Mouse (Mus musculus): ENCODE measurements around the gene Rbm4b. TPM values are rescaled to one million over a fixed set of nuclear protein-coding genes. Genes with fewer than 3 reads are reported as not detected.
"Not testable (repeated sequence)": the region's sequence is repeated elsewhere in the genome, so short reads cannot be mapped to it uniquely, and the experiment has no call there.

Gene Rbm4b
- total RNA-seq, 2 experiments from 2014 or later = 16.8 to 17.9 TPM

- Histone ChIP-seq H3K27ac (no peak overlapping the region), H3K4me3 (no peak overlapping the region)
- no peak for TF ChIP-seq CTCF (conservative IDR thresholded peaks at IDR 0.05)
- no peak for DNase-seq (ENCODE audit: low spot score in 2 of 2)
These were observed 39.6 kb downstream of the Rbm4b start for GRCm38 (mm10) chr19:4795929-4796328.

DNA sequence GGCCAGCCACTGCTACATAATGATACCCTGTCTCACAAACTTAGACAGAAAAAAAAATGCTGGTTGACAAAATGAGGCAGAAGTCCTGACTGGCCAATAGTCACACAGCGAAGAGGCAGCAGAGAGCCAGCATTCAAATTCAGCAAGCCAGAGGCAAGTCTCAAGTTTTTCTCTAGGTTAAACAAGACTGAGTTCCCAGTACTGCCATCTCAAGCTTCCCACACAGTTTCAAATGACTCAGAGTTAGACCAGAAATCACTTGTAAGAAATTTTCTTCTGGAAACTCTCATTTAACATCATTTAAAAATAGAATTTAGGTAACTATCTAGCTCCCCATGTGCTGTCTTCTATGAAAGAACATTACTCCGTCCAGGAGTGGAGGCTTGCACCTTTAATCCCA lies 41.5 kb downstream of the Rbm4b start:
- Histone ChIP-seq H3K27ac (no peak overlapping the region), H3K4me3 (no peak overlapping the region)
- no peak for TF ChIP-seq CTCF (conservative IDR thresholded peaks at IDR 0.05)
- no peak for DNase-seq (ENCODE audit: low spot score in 2 of 2)

- no peak overlapping the region for H3K27ac ChIP-seq
- H3K4me3 ChIP-seq = no peak overlapping the region
- no peak for TF ChIP-seq CTCF (conservative IDR thresholded peaks at IDR 0.05)
- DNase-seq (ENCODE audit: low spot score in 2 of 2) = no peak
These were observed 42.8 kb downstream of the Rbm4b start for GRCm38 (mm10) chr19:4799083-4799482.

GRCm38 (mm10) chr19:4802691-4803091 lies 46.4 kb downstream of the Rbm4b start:
- H3K27ac ChIP-seq = no peak overlapping the region
- TF ChIP-seq CTCF (conservative IDR thresholded peaks at IDR 0.05) = no peak
- DNase-seq (ENCODE audit: low spot score in 2 of 2) = no peak
- no peak overlapping the region for H3K4me3 ChIP-seq

- DNase-seq (ENCODE audit: low spot score in 2 of 2) = no peak
- H3K4me3 ChIP-seq = no peak overlapping the region
- H3K27ac ChIP-seq = no peak overlapping the region
- no peak for TF ChIP-seq CTCF (conservative IDR thresholded peaks at IDR 0.05)
These were observed 47.0 kb downstream of the Rbm4b start for GRCm38 (mm10) chr19:4803283-4803682.

DNA sequence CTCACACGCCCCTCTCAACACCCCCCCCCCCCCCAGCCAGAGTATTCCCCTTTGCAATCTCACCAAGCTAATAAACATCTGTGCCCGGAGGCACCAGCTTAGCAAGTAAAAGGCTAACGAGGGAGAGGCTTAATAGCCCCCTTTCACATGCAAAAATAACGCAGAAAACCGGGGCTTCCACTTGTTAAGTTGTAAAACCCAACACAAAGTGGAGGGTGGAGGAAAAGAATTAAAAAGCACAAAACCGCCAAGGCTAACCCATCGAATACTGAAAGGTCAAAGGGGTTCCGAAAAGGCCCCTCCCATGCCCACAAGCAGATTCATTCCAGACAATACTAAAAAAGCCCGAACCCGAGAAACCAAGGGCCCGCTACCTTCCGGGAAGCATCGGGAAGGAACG lies 54.0 kb downstream of the Rbm4b start:
- no peak for TF ChIP-seq CTCF (conservative IDR thresholded peaks at IDR 0.05)
- H3K4me3 ChIP-seq = peak overlapping the region; percentile 99
- peak overlapping the region; percentile 94 for H3K27ac ChIP-seq
- DNase-seq (ENCODE audit: low spot score in 2 of 2) = no peak

GRCm38 (mm10) chr19:4810746-4811062 lies 54.4 kb downstream of the Rbm4b start:
- Histone ChIP-seq H3K27ac (peak overlapping the region; percentile 94), H3K4me3 (peak overlapping the region; percentile 99)
- DNase-seq (ENCODE audit: low spot score in 2 of 2) = no peak
- TF ChIP-seq CTCF (conservative IDR thresholded peaks at IDR 0.05) = no peak

- Histone ChIP-seq H3K27ac (peak within 1 kb of the TSS; percentile 94), H3K4me3 (peak within 1 kb of the TSS; percentile 99)
- DNase-seq (ENCODE audit: low spot score in 2 of 2) = peak; percentile 98 to 99
- no peak; the same call in 1 of the 2 replicates for TF ChIP-seq CTCF (conservative IDR thresholded peaks at IDR 0.05)
These were observed 55.0 kb downstream of the Rbm4b start, which contains the start of the genes Gm21992 and Rbm14 for GRCm38 (mm10) chr19:4811063-4811908. Gene Gm21992 (minus strand): TSS chr19:4811612. Gene Rbm14 (minus strand): TSS chr19:4811634.

- TF ChIP-seq CTCF (conservative IDR thresholded peaks at IDR 0.05) = no peak
These were observed 55.6 kb downstream of the Rbm4b start for GRCm38 (mm10) chr19:4811909-4812242.

DNA sequence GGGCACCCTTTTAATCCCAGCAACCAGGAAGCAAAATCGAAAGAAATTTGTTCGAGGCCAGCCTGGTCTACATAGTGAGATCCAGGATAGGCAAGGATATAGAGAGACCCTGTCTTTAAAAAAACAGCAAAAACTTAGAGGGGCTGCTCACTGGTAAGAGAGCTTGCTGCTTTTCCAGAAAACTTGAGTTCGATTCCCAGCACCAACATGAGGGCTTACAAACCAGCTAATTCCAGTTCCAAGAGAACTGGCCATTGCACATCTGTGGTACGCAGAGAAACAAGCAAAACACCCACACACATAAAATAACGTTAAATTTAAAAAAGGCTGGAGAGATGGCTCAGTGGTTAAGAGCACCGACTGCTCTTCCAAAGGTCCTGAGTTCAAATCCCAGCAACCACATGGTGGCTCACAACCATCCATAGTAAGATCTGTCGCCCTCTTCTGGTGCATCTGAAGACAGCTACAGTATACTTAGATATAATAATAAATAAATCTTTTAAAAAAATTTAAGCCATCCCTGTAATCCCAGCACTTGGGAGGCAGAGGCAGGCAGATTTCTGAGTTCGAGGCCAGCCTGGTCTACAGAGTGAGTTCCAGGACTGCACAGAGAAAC lies 56.1 kb downstream of the Rbm4b start:
- peak; percentile 45 for TF ChIP-seq CTCF (conservative IDR thresholded peaks at IDR 0.05)
- H3K4me3 ChIP-seq = peak overlapping the region; percentile 99

More at GRCm38 (mm10) chr19:4811909-4812242, 55.6 kb downstream of the Rbm4b start:
- Histone ChIP-seq H3K4me3 (peak overlapping the region; percentile 99), H3K27ac (peak overlapping the region; percentile 94)
- DNase-seq (ENCODE audit: low spot score in 2 of 2) = no peak

DNA sequence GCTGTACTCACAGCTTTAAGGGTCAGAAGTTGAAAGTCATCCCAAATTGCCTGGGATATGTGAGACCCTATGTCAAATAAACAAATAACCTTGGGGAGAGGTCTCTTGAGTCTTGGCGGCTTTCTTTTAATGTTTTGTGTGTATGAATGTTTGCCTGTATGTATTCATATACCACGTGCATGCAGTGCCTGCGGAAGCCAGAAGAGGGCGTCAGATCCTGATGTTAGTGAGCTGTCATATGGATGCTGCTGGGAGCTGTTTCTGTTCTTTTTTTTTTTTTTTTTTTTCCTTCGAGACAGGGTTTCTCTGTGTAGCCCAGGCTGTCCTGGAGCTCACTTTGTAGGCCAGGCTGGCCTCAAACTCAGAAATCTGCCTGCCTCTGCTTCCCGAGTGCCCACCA lies 56.7 kb downstream of the Rbm4b start:
- H3K4me3 ChIP-seq = no peak overlapping the region
- TF ChIP-seq CTCF (conservative IDR thresholded peaks at IDR 0.05) = peak; percentile 34
- no peak for DNase-seq (ENCODE audit: low spot score in 2 of 2)
- no peak overlapping the region for H3K27ac ChIP-seq

More for the DNA sequence above, 56.1 kb downstream of the Rbm4b start:
- not testable (repeated sequence) for DNase-seq (ENCODE audit: low spot score in 2 of 2)
- H3K27ac ChIP-seq = peak overlapping the region; percentile 94

Other genes with a start within 250 kb of the Rbm4b start
- 10 to 100 TPM; 64.1 to 76.0 TPM for gene Pcx, start 246.0 kb upstream of the Rbm4b start, total RNA-seq (2021)
- 10 to 100 TPM; 32.8 to 34.6 TPM for gene Lrfn4, start 140.8 kb upstream of the Rbm4b start, total RNA-seq (2021)
- 10 to 100 TPM; 19.1 to 22.8 TPM for gene Rce1, start 130.9 kb upstream of the Rbm4b start, total RNA-seq (2021)
- gene Gm960, start 57.8 kb upstream of the Rbm4b start, total RNA-seq (2021) = 1 to 10 TPM; 1.2 to 2.5 TPM
- 100 to 1,000 TPM; 588 to 591 TPM for gene Sptbn2, start 45.3 kb upstream of the Rbm4b start, total RNA-seq (2021)
- gene Rbm4, start 37.4 kb downstream of the Rbm4b start, total RNA-seq (2021) = 10 to 100 TPM; 76.1 to 95.4 TPM
- 10 to 100 TPM; 26.6 to 27.2 TPM for gene Gm21992, start 55.1 kb downstream of the Rbm4b start, total RNA-seq (2021)
- 10 to 100 TPM; 59.5 to 65.9 TPM for gene Rbm14, start 55.1 kb downstream of the Rbm4b start, total RNA-seq (2021)
- 10 to 100 TPM; 33.9 to 38.8 TPM for gene Ccs, start 82.8 kb downstream of the Rbm4b start, total RNA-seq (2021)
- gene Ccdc87, start 82.9 kb downstream of the Rbm4b start, total RNA-seq (2021) = 1 to 10 TPM; 1.7 to 2.2 TPM
- 100 to 1,000 TPM; 108 to 114 TPM for gene Ctsf, start 98.6 kb downstream of the Rbm4b start, total RNA-seq (2021)
- gene Actn3, start 121.4 kb downstream of the Rbm4b start, total RNA-seq (2021) = 1 to 10 TPM in 1 of 2 experiments, under 1 TPM in 1; 0.82 to 1.5 TPM
- 10 to 100 TPM; 26.3 to 27.3 TPM for gene Zdhhc24, start 122.2 kb downstream of the Rbm4b start, total RNA-seq (2021)
- gene Bbs1, start 150.1 kb downstream of the Rbm4b start, total RNA-seq (2021) = 10 to 100 TPM; 35.9 to 46.3 TPM
- gene Dpp3, start 171.8 kb downstream of the Rbm4b start, total RNA-seq (2021) = 10 to 100 TPM; 36.6 to 44.2 TPM
- gene Peli3, start 186.6 kb downstream of the Rbm4b start, total RNA-seq (2021) = 10 to 100 TPM; 21.4 to 21.9 TPM
- gene Mrpl11, start 205.7 kb downstream of the Rbm4b start, total RNA-seq (2021) = 10 to 100 TPM; 58.8 to 62.8 TPM
- gene Npas4, start 233.8 kb downstream of the Rbm4b start, total RNA-seq (2021) = 10 to 100 TPM in 1 of 2 experiments, 1 to 10 TPM in 1; 6.4 to 11.2 TPM

Measured in layer of hippocampus, adult 2 months (tissue).